Comparison of ENCODE assay signal across 10 mouse cellular contexts in the genomic region with DNA sequence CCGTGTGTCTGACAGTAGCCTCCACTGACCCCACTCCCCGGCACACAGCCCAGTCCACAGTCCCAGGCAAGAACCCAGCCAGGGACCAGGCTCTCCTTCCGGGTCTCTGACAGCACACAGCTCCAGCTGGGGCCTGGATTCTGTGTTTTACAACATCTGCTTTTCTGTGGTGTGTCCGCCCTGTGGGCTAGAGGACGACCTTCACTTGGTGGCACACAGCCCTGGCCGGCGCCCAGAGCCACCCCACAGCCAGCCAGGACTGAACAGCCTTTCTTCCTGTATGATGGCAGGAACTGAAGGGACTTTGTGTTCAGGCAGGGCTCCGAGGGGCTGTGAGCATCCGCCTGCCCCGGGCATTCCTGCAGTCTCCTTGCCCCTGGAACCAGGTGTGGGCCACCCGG. TPM values are rescaled to one million over a fixed set of nuclear protein-coding genes. Genes with fewer than 3 reads are reported as not detected.
DNase-seq lines count a peak whose midpoint lies in the region; ATAC-seq lines count a peak whose summit lies in the region.
"Had no signal": no experiment of that assay in that cellular context is flagged by ENCODE, and none has a peak within 500 bp of the region (broad histone marks: within the 10 kb centered on the region; RNA-seq: fewer than 3 reads in every experiment).

No protein-coding gene starts in this region.

- peaks cover 15% of the 10 kb centered on the region; the same call in 1 of the 2 replicates for H3K36me3 ChIP-seq in midbrain, embryonic 13.5 days
- H3K36me3 ChIP-seq in midbrain, embryonic 15.5 days (replicated peaks): peaks cover 6% of the 10 kb centered on the region; the same call in 1 of the 2 replicates
- peaks cover 78% of the 10 kb centered on the region for H3K36me3 ChIP-seq in heart, embryonic 10.5 days

- no peak for DNase-seq in heart, embryonic 10.5 days (ENCODE audit: low spot score)
- DNase-seq in layer of hippocampus, postnatal 36 days: peak; percentile 49 to 66
- DNase-seq in right cerebral cortex, adult 2 months (ENCODE audit: low spot score in 2 of 2): peak; percentile 33 to 51
- DNase-seq in B cell, adult 2 months: no peak
- no peak for DNase-seq in urinary bladder, postnatal 25 days (ENCODE audit: low spot score)

- H3K9me3 ChIP-seq in midbrain, embryonic 13.5 days: 0 out of 2 replicates have a peak, but pooled peaks cover 3% of the 10 kb centered on the region
- H3K9me3 ChIP-seq in midbrain, embryonic 15.5 days: no peaks in the 10 kb centered on the region
- no peaks in the 10 kb centered on the region for H3K9me3 ChIP-seq in heart, embryonic 10.5 days
- H3K9me3 ChIP-seq: heart, embryonic 15.5 days had no signal

- no peak for ATAC-seq in midbrain, embryonic 13.5 days
- no peak for ATAC-seq in midbrain, embryonic 15.5 days (replicated peaks)
- ATAC-seq in common myeloid progenitor, adult 5-6 weeks (replicated peaks; ENCODE audit: low read depth, poor library complexity, severe bottlenecking): peak; percentile 20

- no peaks in the 10 kb centered on the region for H3K4me1 ChIP-seq in midbrain, embryonic 13.5 days (replicated peaks)
- H3K4me1 ChIP-seq in midbrain, embryonic 15.5 days: no peaks in the 10 kb centered on the region; the same call in 1 of the 2 replicates
- H3K4me1 ChIP-seq in heart, embryonic 10.5 days: peaks cover 44% of the 10 kb centered on the region

- 84% methylated on average over 11 of the region's 11 CpGs for WGBS in midbrain, embryonic 13.5 days
- 82% methylated on average over 11 of the region's 11 CpGs for WGBS in midbrain, embryonic 15.5 days
- WGBS in heart, embryonic 10.5 days: 85% methylated on average over 11 of the region's 11 CpGs

- H3K4me3 ChIP-seq in midbrain, embryonic 13.5 days (replicated peaks): no peak overlapping the region
- no peak overlapping the region for H3K4me3 ChIP-seq in midbrain, embryonic 15.5 days
- H3K4me3 ChIP-seq in heart, embryonic 10.5 days: no peak overlapping the region
- H3K4me3 ChIP-seq: heart, embryonic 15.5 days; myocyte had no signal

- no peaks in the 10 kb centered on the region for H3K27me3 ChIP-seq in midbrain, embryonic 13.5 days
- H3K27me3 ChIP-seq in midbrain, embryonic 15.5 days (replicated peaks): no peaks in the 10 kb centered on the region
- H3K27me3 ChIP-seq in heart, embryonic 10.5 days (ENCODE audit: insufficient read depth, poor library complexity, severe bottlenecking): no peaks in the 10 kb centered on the region
- H3K27me3 ChIP-seq: heart, embryonic 15.5 days had no signal

- no peak overlapping the region for H3K27ac ChIP-seq in midbrain, embryonic 13.5 days
- no peak overlapping the region for H3K27ac ChIP-seq in midbrain, embryonic 15.5 days
- peak overlapping the region; percentile 24; the same call in 1 of the 2 replicates for H3K27ac ChIP-seq in heart, embryonic 10.5 days
- H3K27ac ChIP-seq: heart, embryonic 15.5 days had no signal

- H3K4me2 ChIP-seq in midbrain, embryonic 13.5 days (replicated peaks): no peak overlapping the region
- no peak overlapping the region for H3K4me2 ChIP-seq in midbrain, embryonic 15.5 days
- H3K4me2 ChIP-seq: heart, embryonic 15.5 days had no signal

- H3K9ac ChIP-seq in midbrain, embryonic 13.5 days (replicated peaks): 0 out of 2 replicates have a peak overlapping the region, but pooled peaks have one; percentile 29
- H3K9ac ChIP-seq in midbrain, embryonic 15.5 days: no peak overlapping the region
- H3K9ac ChIP-seq: heart, embryonic 15.5 days had no signal

RNA-seq across cellular contexts. Expression of a gene that starts 22.2 kb away (rescaled TPM):
- polyA plus RNA-seq in midbrain, embryonic 13.5 days (2015; fragmentation: Nextera tagmentation; extraction: Ambion mirVana): 0.61 and 0.67 TPM in 2 replicates
- polyA plus RNA-seq in midbrain, embryonic 15.5 days (2015; fragmentation: Nextera tagmentation; extraction: Ambion mirVana): 0.59 and 0.73 TPM in 2 replicates
- total RNA-seq in common myeloid progenitor, adult 5-6 weeks (2017): not detected in 2 replicates
- 4.3 and 6.5 TPM in 2 replicates for polyA plus RNA-seq in heart, embryonic 10.5 days (2016; fragmentation: Nextera tagmentation; extraction: Ambion mirVana)
- total RNA-seq in layer of hippocampus, postnatal 36 days (2021): under 1 TPM in 1 of 2 experiments, not detected in 1; 0.42 TPM
- polyA plus RNA-seq: myocyte had no signal

RNA-seq across cellular contexts. Expression of a gene that starts 28.2 kb away (rescaled TPM):
- polyA plus RNA-seq in midbrain, embryonic 13.5 days (2015; fragmentation: Nextera tagmentation; extraction: Ambion mirVana): 12.2 and 13.8 TPM in 2 replicates
- 27.5 and 27.7 TPM in 2 replicates for polyA plus RNA-seq in midbrain, embryonic 15.5 days (2015; fragmentation: Nextera tagmentation; extraction: Ambion mirVana)
- 6.3 and 6.6 TPM in 2 replicates for total RNA-seq in common myeloid progenitor, adult 5-6 weeks (2017)
- 30.6 and 33.1 TPM in 2 replicates for polyA plus RNA-seq in heart, embryonic 10.5 days (2016; fragmentation: Nextera tagmentation; extraction: Ambion mirVana)
- total RNA-seq in layer of hippocampus, postnatal 36 days (2021): 10 to 100 TPM; 10.6 to 17.3 TPM

Comparison
In these comparisons a context has a peak if more than half of its experiments do, and no peak if none do; other contexts are left out.
1. DNase-seq: peak in layer of hippocampus, postnatal 36 days (2 of 2) and right cerebral cortex, adult 2 months (2 of 2); none in heart, embryonic 10.5 days (single experiment), B cell, adult 2 months (0 of 2) and urinary bladder, postnatal 25 days (single experiment).